Mouse (Mus musculus): ENCODE measurements around the gene St3gal2.

- no peak for TF ChIP-seq CTCF (IDR thresholded peaks at IDR 0.05; ENCODE audit: extremely low read depth, insufficient read length, insufficient replicate concordance, low read depth, low read length)
- TF ChIP-seq POLR2A (IDR thresholded peaks at IDR 0.05; ENCODE audit: low read depth, low read length): no peak
These were observed 19.3 kb downstream of the St3gal2 start for GRCm38 (mm10) chr8:110938882-110939589.

Measured in small intestine, adult 2 months (tissue).